Mouse (Mus musculus) olfactory bulb, adult 2 months (tissue): ENCODE results near the gene Junb. TPM values are rescaled to one million over a fixed set of nuclear protein-coding genes. Genes with fewer than 3 reads are reported as not detected.

Experiments used
- H3K27ac ChIP-seq: fragments of 200-500 bp; 2 replicates; pipeline ENCODE4 v1.5.1; 2012; ENCODE audit warnings: low read depth, low read length; ENCODE audit not compliant: insufficient read depth
- H3K4me1 ChIP-seq: fragments of 200-500 bp; 2 replicates; pipeline ENCODE4 v1.6.1; 2012; ENCODE audit warnings: low read length; ENCODE audit not compliant: control insufficient read depth, insufficient read depth
- H3K4me3 ChIP-seq: fragments of 200-500 bp; 2 replicates; pipeline ENCODE4 v1.5.1; 2012; ENCODE audit warnings: mild to moderate bottlenecking, low read depth, low read length, moderate library complexity; ENCODE audit not compliant: insufficient read depth
- CTCF ChIP-seq: fragments of 200-500 bp; IDR thresholded peaks from 2 replicates; pipeline ENCODE4 v1.5.1; 2012; ENCODE audit warnings: low read depth, mild to moderate bottlenecking, low read length, moderate library complexity; ENCODE audit not compliant: insufficient read depth
- POLR2A ChIP-seq: fragments of 200-500 bp; IDR thresholded peaks from 2 replicates; pipeline ENCODE4 v1.6.1; 2012; ENCODE audit warnings: mild to moderate bottlenecking, low read depth, low read length, moderate library complexity; ENCODE audit not compliant: insufficient read depth
- WGBS: fragments of 180-500 bp; shearing (Covaris S2); methylation state at CpG from one replicate; pipeline ENCODE4 v1.1.7; 2018; 5-methylcytosine and 5-hydroxymethylcytosine counted together
- polyA plus RNA-seq: library from polyadenylated mRNA; stranded (reverse); fragments of >200 nt; gene quantifications from 2 replicates; pipeline ENCODE4 v1.2.4, GENCODE M21; 2012; ENCODE audit warnings: low replicate concordance; ENCODE audit not compliant: missing spikeins, insufficient read depth, insufficient read length

Gene Junb
- polyA plus RNA-seq, 1 experiment: not detected

DNA sequence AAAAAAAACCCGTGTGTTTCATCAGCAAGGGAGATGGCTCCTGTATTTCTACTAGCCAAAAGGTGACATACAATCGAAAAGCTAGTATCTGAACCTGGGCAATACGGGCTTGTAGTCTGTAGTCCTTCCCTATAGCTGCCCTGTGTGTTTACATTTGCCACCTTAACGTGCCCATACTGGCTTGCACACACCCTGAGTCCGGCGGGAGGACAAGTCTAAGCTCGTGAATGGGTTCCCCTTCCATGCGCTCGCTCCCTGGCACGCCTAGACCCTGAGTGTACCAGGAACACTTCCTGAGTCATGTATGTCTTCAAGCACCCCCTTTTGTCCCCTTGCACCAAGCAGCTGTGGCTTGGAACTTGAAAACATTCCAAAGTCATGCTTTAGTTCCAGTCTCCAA lies 38.2 kb upstream of the Junb start:
- Histone ChIP-seq H3K27ac (no peak overlapping the region), H3K4me1 (peaks cover 5% of the 10 kb centered on the region; the same call in 1 of the 2 replicates), H3K4me3 (no peak overlapping the region)
- TF ChIP-seq POLR2A (no peak), CTCF (no peak)
- whole genome bisulfite sequencing: 63% methylated on average over 10 of the region's 10 CpGs

DNA sequence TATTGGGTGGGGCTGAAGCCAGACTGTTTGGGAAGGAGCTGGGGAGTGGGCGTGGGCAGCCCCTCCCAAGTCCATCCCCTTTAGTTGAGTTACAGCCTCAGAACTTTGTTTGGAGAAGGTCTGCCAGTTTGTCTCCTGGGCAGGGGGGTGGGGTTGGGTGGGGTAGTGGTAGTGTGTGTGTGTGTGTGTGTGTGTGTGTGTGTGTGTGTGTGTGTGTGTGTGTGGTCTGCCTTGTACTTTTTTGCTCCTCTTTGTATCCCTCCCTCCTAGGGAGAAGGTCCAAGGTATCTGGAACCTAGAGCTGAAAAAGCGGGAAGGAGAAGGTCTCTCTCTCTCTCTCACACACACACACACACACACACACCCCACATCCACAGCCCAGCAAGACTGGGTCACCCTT lies 35.9 kb upstream of the Junb start, which contains the start of gene Best2:
TSS of gene Best2 (minus strand) at position 101 of the 400 bp plus-strand sequence.
- H3K4me3 ChIP-seq: peak within 1 kb of the TSS; percentile 50
- TF ChIP-seq POLR2A (no peak), CTCF (no peak)
- peaks cover 8% of the 10 kb centered on the region; the same call in 1 of the 2 replicates for H3K4me1 ChIP-seq
- 54% methylated on average over 2 of the region's 2 CpGs for WGBS
- H3K27ac ChIP-seq: no peak within 1 kb of the TSS

DNA sequence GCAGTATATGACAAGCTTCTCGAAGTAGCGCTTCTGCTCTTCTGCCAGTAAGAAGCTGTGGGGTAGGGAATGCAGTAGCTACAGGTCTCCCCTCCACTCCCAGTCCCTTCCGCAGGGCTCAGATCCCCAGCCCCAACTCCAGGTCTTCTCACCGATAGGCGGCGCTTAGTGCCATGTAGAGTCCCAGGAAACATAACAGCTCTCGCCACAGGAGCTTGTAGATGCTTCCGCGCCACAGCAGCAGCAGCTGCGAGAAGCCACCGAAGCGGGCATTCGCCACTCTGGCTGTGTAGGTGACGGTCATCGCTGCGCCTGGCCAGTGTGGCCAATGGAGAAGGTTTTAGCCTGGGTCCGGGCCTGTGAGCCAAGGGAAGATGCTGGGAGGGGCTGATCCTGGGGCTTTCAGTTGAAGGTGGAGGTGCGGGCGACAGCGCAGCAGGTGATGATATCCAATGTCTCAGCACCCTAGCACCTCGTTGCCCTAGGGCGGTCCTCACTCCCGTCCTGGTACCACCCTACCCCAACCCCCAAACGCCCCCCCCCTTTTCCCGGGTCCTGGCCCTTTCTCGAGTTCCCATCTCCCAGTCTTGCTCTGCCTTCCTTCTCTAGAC lies 34.8 kb upstream of the Junb start:
- no peak overlapping the region for H3K27ac ChIP-seq
- H3K4me3 ChIP-seq: peak overlapping the region; percentile 50
- TF ChIP-seq POLR2A (no peak), CTCF (peak; percentile 61)
- 6% methylated on average over 26 of the region's 26 CpGs for WGBS
- peaks cover 8% of the 10 kb centered on the region; the same call in 1 of the 2 replicates for H3K4me1 ChIP-seq

DNA sequence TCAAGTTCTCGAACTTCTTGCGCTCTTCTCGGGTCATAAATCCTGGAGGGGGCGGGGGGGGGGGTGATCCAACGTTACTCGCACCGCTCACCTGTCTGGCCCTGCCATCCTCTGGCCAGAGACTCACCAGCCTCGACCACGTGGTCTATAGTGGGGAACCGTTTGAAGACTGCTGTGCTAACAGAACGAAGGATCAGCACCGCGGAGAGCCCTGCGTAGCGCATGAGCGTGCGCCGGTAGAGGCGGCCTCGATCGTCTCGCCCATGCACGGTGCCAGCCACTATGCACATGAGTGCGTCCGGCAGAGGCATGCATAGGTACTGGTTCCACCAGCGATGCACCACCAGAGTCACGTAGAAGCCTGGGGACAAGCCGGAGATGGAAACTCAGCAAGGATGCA lies 32.7 kb upstream of the Junb start:
- TF ChIP-seq CTCF (no peak), POLR2A (no peak)
- peaks cover 8% of the 10 kb centered on the region; the same call in 1 of the 2 replicates for H3K4me1 ChIP-seq
- 21% methylated on average over 28 of the region's 28 CpGs for WGBS

DNA sequence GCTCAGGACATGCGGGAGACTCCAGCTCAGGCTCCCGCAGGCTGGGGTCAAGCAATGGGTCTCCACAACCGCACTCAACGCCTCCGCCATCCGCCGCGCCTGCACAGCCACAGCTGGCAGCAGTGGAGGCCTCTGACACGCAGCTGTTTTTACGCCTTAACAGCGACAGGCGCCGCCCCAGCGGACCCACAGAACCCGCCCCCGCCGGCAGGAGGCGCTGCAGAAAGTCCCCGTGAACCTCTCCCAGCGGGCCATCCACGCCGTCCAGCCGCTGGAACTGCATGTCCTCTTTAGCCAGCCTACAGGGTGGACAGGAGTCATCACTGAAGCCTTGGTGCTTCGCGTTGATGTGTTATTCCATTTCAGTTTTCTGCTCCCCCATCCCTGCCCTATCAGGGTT lies 29.2 kb upstream of the Junb start:
- TF ChIP-seq POLR2A (no peak), CTCF (no peak)
- Histone ChIP-seq H3K27ac (no peak overlapping the region), H3K4me1 (0 out of 2 replicates have a peak, but pooled peaks cover 3% of the 10 kb centered on the region), H3K4me3 (no peak overlapping the region)
- 21% methylated on average over 25 of the region's 25 CpGs for WGBS

More for the DNA sequence above, 32.7 kb upstream of the Junb start:
- Histone ChIP-seq H3K27ac (no peak overlapping the region), H3K4me3 (no peak overlapping the region)

DNA sequence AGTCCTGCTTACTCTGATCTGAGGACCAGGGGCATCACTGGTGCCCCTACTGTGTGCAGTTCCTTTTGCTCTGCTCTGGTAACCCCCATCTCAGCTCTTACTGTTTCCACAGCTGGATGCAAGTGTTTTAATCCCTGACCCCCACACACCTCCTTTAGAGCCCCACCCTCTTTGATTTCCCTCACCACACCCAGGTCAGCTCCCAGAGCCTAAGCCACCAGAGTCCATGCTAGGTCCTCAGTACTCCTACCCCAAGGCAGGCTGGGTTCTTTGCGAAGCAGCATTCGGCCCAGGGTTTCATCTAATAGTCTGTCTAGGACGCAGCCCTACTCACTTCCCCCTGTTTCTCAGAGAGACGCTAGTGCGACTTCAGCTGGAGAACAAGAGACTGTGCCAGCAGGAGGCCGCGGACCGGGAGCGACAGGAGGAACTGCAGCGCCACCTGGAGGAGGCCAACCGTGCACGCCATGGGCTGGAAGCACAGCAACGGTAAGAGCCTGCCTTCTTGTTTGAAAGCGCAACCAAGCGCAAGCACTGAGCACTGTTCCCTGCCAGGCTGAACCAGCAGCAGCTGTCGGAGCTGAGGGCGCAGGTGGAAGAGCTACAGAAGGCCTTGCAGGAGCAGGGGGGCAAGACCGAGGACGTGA lies 19.3 kb upstream of the Junb start:
- TF ChIP-seq CTCF (peak; percentile 85), POLR2A (0 out of 2 replicates have a peak, but pooled peaks have one; percentile 27)
- 3% methylated on average over 19 of the region's 19 CpGs for WGBS
- 0 out of 2 replicates have a peak overlapping the region, but pooled peaks have one; percentile 2 for H3K4me3 ChIP-seq
- H3K4me1 ChIP-seq: peaks cover 10% of the 10 kb centered on the region
- H3K27ac ChIP-seq: no peak overlapping the region

DNA sequence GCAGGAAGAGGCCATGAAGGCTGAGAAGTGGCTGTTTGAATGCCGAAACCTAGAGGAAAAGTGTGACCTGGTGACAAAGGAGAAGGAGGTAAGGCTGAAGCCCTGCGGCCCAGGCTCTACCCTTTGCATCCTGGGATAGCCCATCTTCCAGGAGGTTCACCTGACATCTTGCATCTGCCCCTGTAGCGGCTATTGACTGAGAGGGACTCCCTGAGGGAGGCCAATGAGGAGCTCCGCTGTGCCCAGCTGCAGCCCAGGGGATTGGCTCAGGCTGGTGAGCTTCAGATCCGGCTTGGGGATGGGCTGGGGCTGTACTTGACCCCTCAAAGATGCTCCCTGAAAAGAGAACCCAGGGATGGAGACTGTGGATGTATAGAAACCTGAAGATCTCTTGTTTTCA lies 18.5 kb upstream of the Junb start:
- no peak overlapping the region for H3K27ac ChIP-seq
- no peak overlapping the region for H3K4me3 ChIP-seq
- TF ChIP-seq POLR2A (no peak), CTCF (no peak)
- WGBS: 89% methylated on average over 5 of the region's 5 CpGs
- peaks cover 10% of the 10 kb centered on the region for H3K4me1 ChIP-seq

DNA sequence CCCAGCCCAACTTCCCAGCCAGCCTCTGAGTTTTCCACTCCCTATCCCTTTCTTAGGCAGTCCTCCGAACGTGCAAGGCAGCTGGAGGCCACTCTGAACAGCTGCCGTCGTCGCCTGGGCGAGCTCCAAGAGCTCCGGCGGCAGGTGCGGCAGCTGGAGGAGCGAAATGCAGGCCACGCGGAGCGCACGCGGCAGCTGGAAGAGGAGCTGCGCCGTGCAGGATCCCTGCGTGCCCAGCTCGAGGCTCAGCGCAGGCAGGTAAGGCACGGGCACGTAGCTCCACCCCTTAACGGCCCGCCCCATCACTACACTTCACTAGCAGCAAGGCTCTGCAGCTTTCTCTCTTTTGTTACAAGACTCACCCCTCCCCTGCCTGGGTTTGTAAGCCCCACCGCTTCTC lies 17.2 kb upstream of the Junb start:
- 24% methylated on average over 25 of the region's 25 CpGs for WGBS
- TF ChIP-seq POLR2A (no peak), CTCF (no peak)
- Histone ChIP-seq H3K4me3 (no peak overlapping the region), H3K27ac (no peak overlapping the region), H3K4me1 (peaks cover 16% of the 10 kb centered on the region)

DNA sequence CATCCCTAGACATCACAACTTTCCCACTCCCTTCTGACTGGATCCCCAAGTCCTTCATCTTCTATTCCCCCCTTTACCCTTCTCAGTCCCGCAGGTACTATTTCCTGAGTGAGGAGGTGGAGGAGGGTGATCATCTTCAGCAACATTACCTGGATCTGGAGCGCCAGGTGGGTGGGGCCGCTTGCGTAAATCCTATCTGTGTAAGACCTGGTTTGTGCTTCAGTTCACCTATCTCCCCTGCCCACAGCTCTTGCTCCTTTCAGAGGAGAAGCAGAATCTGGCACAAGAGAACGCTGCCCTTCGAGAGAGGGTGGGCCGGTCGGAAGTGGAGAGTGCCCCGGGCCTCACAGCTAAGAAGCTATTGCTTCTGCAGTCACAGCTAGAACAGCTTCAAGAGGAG lies 15.9 kb upstream of the Junb start:
- no peak overlapping the region for H3K4me3 ChIP-seq
- WGBS: 96% methylated on average over 9 of the region's 9 CpGs
- no peak for TF ChIP-seq CTCF
- no peak for TF ChIP-seq POLR2A
- H3K4me1 ChIP-seq: peaks cover 18% of the 10 kb centered on the region
- H3K27ac ChIP-seq: no peak overlapping the region
